Mouse (Mus musculus) heart, embryonic 14.5 days (tissue): Measurements from ENCODE around the gene Adamts2. TPM values are rescaled to one million over a fixed set of nuclear protein-coding genes. Genes with fewer than 3 reads are reported as not detected.

Experiments used
- ATAC-seq: fragments of 200-750 bp; cut with Nextera tagmentation; 2 replicates; pipeline ENCODE4 v1.8.0; 2017; ENCODE audit warnings: low read depth, moderate TSS enrichment; ENCODE audit not compliant: insufficient number of reproducible peaks, insufficient read depth, low FRiP score
- H3K27ac ChIP-seq, 2 experiments: fragments of 200-500 bp in 1 of 2; fragments of 300-500 bp in 1 of 2; sonication (generic) in 1 of 2; replicated peaks in 1 of 2; 2 replicates each; pipeline ENCODE4 v1.5.1; 2012 to 2014; ENCODE audit warnings: low read depth in 2 of 2, low read length in 2 of 2, control low read depth in 1 of 2, mild to moderate bottlenecking in 1 of 2, mixed read lengths in 1 of 2; ENCODE audit not compliant: control insufficient read depth in 1 of 2, insufficient read depth in 1 of 2
- H3K27me3 ChIP-seq: fragments of 300-500 bp; sonication (generic); 2 replicates; pipeline ENCODE4 v1.6.1; 2014; ENCODE audit warnings: mild to moderate bottlenecking, low read length, control low read depth; ENCODE audit not compliant: control insufficient read depth, insufficient read depth
- H3K36me3 ChIP-seq: fragments of 300-500 bp; sonication (generic); 2 replicates; pipeline ENCODE4 v1.6.1; 2014; ENCODE audit warnings: mild to moderate bottlenecking, control low read depth, low read length, mixed read lengths; ENCODE audit not compliant: control insufficient read depth, insufficient read depth
- H3K4me1 ChIP-seq, 2 experiments: fragments of 200-500 bp in 1 of 2; fragments of 300-500 bp in 1 of 2; sonication (generic) in 1 of 2; 2 replicates each; pipeline ENCODE4 v1.6.1; 2012 to 2014; ENCODE audit warnings: low read length in 2 of 2, control low read depth in 1 of 2, mixed read lengths in 1 of 2; ENCODE audit not compliant: control insufficient read depth in 2 of 2, insufficient read depth in 2 of 2
- H3K4me2 ChIP-seq: fragments of 300-500 bp; sonication (generic); 2 replicates; pipeline ENCODE4 v1.6.1; 2014; ENCODE audit warnings: mild to moderate bottlenecking, low read length
- H3K4me3 ChIP-seq, 2 experiments: fragments of 200-500 bp in 1 of 2; fragments of 300-500 bp in 1 of 2; sonication (generic) in 1 of 2; 2 replicates each; pipeline ENCODE4 v1.5.1; 2012 to 2014; ENCODE audit warnings: low read length in 2 of 2, mild to moderate bottlenecking in 2 of 2, control low read depth in 1 of 2, low read depth in 1 of 2, moderate library complexity in 1 of 2; ENCODE audit not compliant: control insufficient read depth in 1 of 2, insufficient read depth in 1 of 2
- H3K9ac ChIP-seq: fragments of 300-500 bp; sonication (generic); 2 replicates; pipeline ENCODE4 v1.6.1; 2014; ENCODE audit warnings: mild to moderate bottlenecking, low read length
- H3K9me3 ChIP-seq: fragments of 300-500 bp; sonication (generic); 2 replicates; pipeline ENCODE4 v1.6.1; 2016; ENCODE audit warnings: low read length, control low read depth; ENCODE audit not compliant: control insufficient read depth
- WGBS: fragments of 180-500 bp; shearing (Covaris S2); extraction: QIAGEN DNeasy Blood & Tissue Kit; methylation state at CpG from one replicate; pipeline ENCODE4 v1.1.7; 2014; 5-methylcytosine and 5-hydroxymethylcytosine counted together
- polyA plus RNA-seq: library from polyadenylated mRNA; unstranded; fragments of >200 nt; fragmentation: Nextera tagmentation; extraction: Ambion mirVana; gene quantifications from 2 replicates; pipeline ENCODE4 v1.2.1, GENCODE M21; 2014

Gene Adamts2
- polyA plus RNA-seq, 1 experiment from 2014 or later: 8.0 TPM

- Histone ChIP-seq H3K9ac (no peak overlapping the region), H3K36me3 (no peaks in the 10 kb centered on the region), H3K4me3 (no peak overlapping the region), H3K4me2 (no peak overlapping the region), H3K9me3 (no peaks in the 10 kb centered on the region), H3K27ac (no peak overlapping the region), H3K27me3 (no peaks in the 10 kb centered on the region), H3K4me1 (no peaks in the 10 kb centered on the region)
- WGBS: 93% methylated on average over 3 of the region's 3 CpGs
- ATAC-seq: no peak
Observed at GRCm38 (mm10) chr11:50688584-50688983, 86.7 kb downstream of the Adamts2 start.

GRCm38 (mm10) chr11:50689672-50690071 is 87.8 kb downstream of the Adamts2 start:
- no peak for ATAC-seq
- no peak overlapping the region for H3K27ac ChIP-seq
- no peak overlapping the region for H3K9ac ChIP-seq
- H3K4me3 ChIP-seq: no peak overlapping the region
- no peaks in the 10 kb centered on the region for H3K36me3 ChIP-seq
- H3K4me2 ChIP-seq: no peak overlapping the region
- 78% methylated on average over 4 of the region's 4 CpGs for WGBS
- H3K4me1 ChIP-seq: no peaks in the 10 kb centered on the region
- no peaks in the 10 kb centered on the region for H3K9me3 ChIP-seq
- H3K27me3 ChIP-seq: no peaks in the 10 kb centered on the region

DNA sequence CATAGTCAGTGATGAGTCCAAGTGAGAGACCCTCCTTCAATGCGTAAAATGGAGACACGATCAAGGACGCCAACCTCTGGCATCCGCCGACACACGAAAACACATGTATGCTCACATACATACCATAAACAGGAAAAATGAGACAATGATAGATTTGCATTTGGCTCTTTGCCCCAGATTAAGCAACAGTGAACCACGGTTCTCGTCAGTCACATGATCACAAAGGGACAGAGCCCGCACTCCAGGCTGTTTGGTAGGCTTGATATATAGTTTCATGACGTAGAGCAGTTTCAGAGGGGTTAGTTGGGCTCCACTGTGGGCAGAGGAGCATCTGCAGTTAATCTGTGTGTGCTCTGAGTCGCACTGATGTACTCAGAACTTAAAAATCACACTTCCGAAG is 98.1 kb downstream of the Adamts2 start:
- 87% methylated on average over 12 of the region's 12 CpGs for WGBS
- Histone ChIP-seq H3K36me3 (no peaks in the 10 kb centered on the region), H3K27ac (no peak overlapping the region), H3K4me2 (no peak overlapping the region), H3K4me1 (no peaks in the 10 kb centered on the region), H3K9ac (no peak overlapping the region), H3K4me3 (no peak overlapping the region), H3K27me3 (no peaks in the 10 kb centered on the region), H3K9me3 (no peaks in the 10 kb centered on the region)
- no peak for ATAC-seq

DNA sequence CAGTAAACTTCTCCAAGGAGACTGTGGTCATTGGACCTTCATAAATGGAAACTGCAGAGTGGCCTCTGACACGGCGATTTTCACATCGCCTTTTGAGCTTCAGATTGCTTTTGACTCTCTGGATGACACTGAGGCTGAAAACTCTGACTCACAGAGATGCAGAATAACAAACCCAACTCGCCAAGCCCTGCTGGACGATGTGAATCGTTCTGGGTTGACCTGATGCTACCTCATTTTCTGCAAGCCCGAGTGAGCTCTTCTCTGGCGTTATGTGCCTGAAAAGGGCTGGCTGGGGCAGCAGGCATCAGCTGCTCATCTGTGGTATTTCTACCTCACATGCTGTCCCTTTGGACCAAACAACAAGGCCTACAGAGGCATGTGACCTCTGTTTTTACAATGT is 98.6 kb downstream of the Adamts2 start:
- H3K4me1 ChIP-seq: no peaks in the 10 kb centered on the region
- no peak for ATAC-seq
- WGBS: 92% methylated on average over 8 of the region's 8 CpGs

GRCm38 (mm10) chr11:50703397-50703796 is 101.5 kb downstream of the Adamts2 start:
- Histone ChIP-seq H3K4me2 (no peak overlapping the region), H3K27ac (no peak overlapping the region), H3K27me3 (no peaks in the 10 kb centered on the region), H3K4me3 (no peak overlapping the region), H3K9ac (no peak overlapping the region), H3K9me3 (no peaks in the 10 kb centered on the region), H3K4me1 (no peaks in the 10 kb centered on the region), H3K36me3 (no peaks in the 10 kb centered on the region)
- 60% methylated on average over 7 of the region's 7 CpGs for WGBS
- ATAC-seq: no peak

More for the DNA sequence above, 98.6 kb downstream of the Adamts2 start:
- no peak overlapping the region for H3K4me2 ChIP-seq
- no peak overlapping the region for H3K9ac ChIP-seq
- no peaks in the 10 kb centered on the region for H3K36me3 ChIP-seq
- no peaks in the 10 kb centered on the region for H3K27me3 ChIP-seq
- H3K27ac ChIP-seq: no peak overlapping the region
- no peak overlapping the region for H3K4me3 ChIP-seq
- H3K9me3 ChIP-seq: no peaks in the 10 kb centered on the region

DNA sequence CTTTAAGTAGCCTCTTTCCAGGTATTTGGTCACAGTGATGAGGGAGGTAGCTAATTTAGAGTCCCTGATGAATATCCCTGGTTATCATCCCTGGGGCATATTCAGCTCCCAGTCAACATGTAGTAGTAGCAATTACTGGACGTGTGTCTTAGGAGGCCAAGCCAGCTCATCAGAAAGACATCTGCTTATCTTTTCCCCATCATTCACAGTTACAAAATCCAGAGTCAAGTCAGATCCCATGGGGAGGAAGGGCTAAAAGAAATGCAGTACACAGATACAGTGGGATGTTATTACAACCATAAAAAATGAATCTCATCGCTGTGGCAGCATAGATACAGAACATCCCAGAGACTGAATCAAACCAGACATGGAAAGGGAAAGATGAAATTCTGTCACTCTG is 102.6 kb downstream of the Adamts2 start:
- Histone ChIP-seq H3K36me3 (no peaks in the 10 kb centered on the region), H3K4me1 (no peaks in the 10 kb centered on the region), H3K4me2 (no peak overlapping the region), H3K27ac (no peak overlapping the region), H3K4me3 (no peak overlapping the region), H3K9me3 (no peaks in the 10 kb centered on the region), H3K27me3 (no peaks in the 10 kb centered on the region), H3K9ac (no peak overlapping the region)
- ATAC-seq: no peak
- 78% methylated on average over 2 of the region's 2 CpGs for WGBS

- no peak overlapping the region for H3K4me3 ChIP-seq
- H3K36me3 ChIP-seq: no peaks in the 10 kb centered on the region
- H3K27ac ChIP-seq: no peak overlapping the region
- no peak overlapping the region for H3K4me2 ChIP-seq
- peaks cover 4% of the 10 kb centered on the region; the same call in 1 of the 2 replicates for H3K27me3 ChIP-seq
- H3K9me3 ChIP-seq: no peaks in the 10 kb centered on the region
- no peak overlapping the region for H3K9ac ChIP-seq
- H3K4me1 ChIP-seq: 0 out of 4 replicates have a peak, but pooled peaks cover 0 to 2% of the 10 kb centered on the region in 2 experiments
- ATAC-seq: no peak
- 90% methylated on average over 1 of the region's 1 CpGs for WGBS
Observed at GRCm38 (mm10) chr11:50707259-50707658, 105.4 kb downstream of the Adamts2 start.

- Histone ChIP-seq H3K36me3 (no peaks in the 10 kb centered on the region), H3K9ac (no peak overlapping the region), H3K4me3 (no peak overlapping the region), H3K4me2 (no peak overlapping the region), H3K4me1 (peaks cover 14 to 16% of the 10 kb centered on the region in 2 experiments; a peak in 2 of 4 replicates), H3K27ac (no peak overlapping the region), H3K9me3 (no peaks in the 10 kb centered on the region), H3K27me3 (peaks cover 20% of the 10 kb centered on the region)
- no peak for ATAC-seq
- 32% methylated on average over 21 of the region's 21 CpGs for WGBS
Observed at GRCm38 (mm10) chr11:50713610-50714202, 111.8 kb downstream of the Adamts2 start.
